Mouse (Mus musculus): Measurements from ENCODE around the gene Chpt1. TPM values are rescaled to one million over a fixed set of nuclear protein-coding genes. Genes with fewer than 3 reads are reported as not detected.

Chpt1 gene
- total RNA-seq, 2 experiments from 2014 or later = 1.7 to 20.5 TPM

- no peak for ATAC-seq (replicated peaks; ENCODE audit: low FRiP score, poor library complexity, severe bottlenecking)
Measured at GRCm38 (mm10) chr10:88412290-88412995, 91.4 kb downstream of the Chpt1 start.

- ATAC-seq (replicated peaks; ENCODE audit: low FRiP score, poor library complexity, severe bottlenecking) = no peak
Measured at GRCm38 (mm10) chr10:88409751-88410150, 94.1 kb downstream of the Chpt1 start.

GRCm38 (mm10) chr10:88407875-88408631, 95.8 kb downstream of the Chpt1 start:
- no peak for ATAC-seq (replicated peaks; ENCODE audit: low FRiP score, poor library complexity, severe bottlenecking)

DNA sequence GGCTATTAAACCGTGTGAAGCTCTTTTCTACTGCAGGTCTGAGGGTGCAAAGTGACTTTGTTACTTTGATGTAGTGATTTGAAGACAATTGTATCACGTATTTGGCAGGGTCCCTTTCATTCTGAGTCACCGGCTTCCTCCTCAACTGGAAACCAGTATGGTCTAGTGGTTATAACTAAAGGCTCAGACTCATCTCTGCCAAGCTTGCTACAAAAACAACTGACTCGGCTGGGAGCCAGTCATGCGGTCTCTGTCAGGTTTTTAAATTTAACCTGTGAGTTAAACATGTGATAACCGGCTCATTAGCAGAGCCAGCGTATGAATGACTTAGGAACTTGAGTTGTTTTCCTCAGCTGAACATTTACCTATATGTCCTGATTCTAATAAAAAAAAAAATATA, 98.1 kb downstream of the Chpt1 start:
- ATAC-seq (replicated peaks; ENCODE audit: low FRiP score, poor library complexity, severe bottlenecking) = no peak

DNA sequence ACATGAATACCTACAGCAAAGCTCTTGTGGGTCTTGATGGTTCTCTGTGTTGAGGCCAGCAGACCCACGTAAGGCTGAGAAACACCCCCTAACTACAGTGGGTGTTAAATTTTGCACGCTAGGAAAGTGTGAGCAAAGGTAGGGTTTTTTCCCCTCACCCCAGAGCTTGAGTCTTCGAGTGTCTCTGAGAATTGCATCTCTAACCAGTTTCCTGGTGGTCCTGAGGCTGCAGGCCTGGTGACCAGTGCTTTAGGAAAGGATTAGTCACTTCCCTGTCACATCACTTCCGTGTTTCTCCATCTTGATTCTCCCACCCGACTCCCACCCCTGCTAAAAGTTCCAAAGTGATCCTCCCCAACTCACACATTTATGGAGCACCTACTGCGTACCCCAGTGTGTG, 99.7 kb downstream of the Chpt1 start:
- no peak for ATAC-seq (replicated peaks; ENCODE audit: low FRiP score, poor library complexity, severe bottlenecking)

DNA sequence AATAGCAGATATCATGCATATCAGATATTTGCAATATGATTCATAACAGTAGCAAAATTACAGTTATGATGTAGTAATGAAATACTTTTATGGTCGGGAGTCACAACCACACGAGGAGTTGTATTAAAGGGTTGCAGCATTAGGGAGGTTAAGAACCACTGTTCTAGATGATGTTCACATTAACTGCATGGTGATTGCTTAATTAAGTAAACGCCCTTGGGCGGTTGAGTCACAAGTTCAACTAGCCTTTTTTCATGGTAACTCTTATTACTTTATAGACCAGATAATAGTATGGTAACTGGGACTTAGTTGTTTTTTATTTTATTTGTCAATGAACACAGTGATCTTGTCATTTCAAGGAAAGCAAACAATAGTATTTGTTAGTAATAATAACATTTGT, 100.9 kb downstream of the Chpt1 start:
- ATAC-seq (replicated peaks; ENCODE audit: low FRiP score, poor library complexity, severe bottlenecking) = no peak

Other genes with a start within 250 kb of the Chpt1 start
- gene Dram1, start 125.0 kb downstream of the Chpt1 start, total RNA-seq (2015; ENCODE audit: low replicate concordance) = 8.3 and 10.9 TPM in 2 replicates
- gene Dram1, start 125.0 kb downstream of the Chpt1 start, total RNA-seq (2017; ENCODE audit: low replicate concordance) = 4.1 and 5.9 TPM in 2 replicates
- 10.1 TPM in 2 replicates for gene Gnptab, start 124.9 kb downstream of the Chpt1 start, total RNA-seq (2015; ENCODE audit: low replicate concordance)
- gene Gnptab, start 124.9 kb downstream of the Chpt1 start, total RNA-seq (2017; ENCODE audit: low replicate concordance) = 5.9 and 11.0 TPM in 2 replicates
- not detected in 2 replicates for gene Sycp3, start 44.5 kb downstream of the Chpt1 start, total RNA-seq (2015; ENCODE audit: low replicate concordance)
- not detected in 2 replicates for gene Sycp3, start 44.5 kb downstream of the Chpt1 start, total RNA-seq (2017; ENCODE audit: low replicate concordance)
- gene Mybpc1, start 101.1 kb upstream of the Chpt1 start, total RNA-seq (2015; ENCODE audit: low replicate concordance) = not detected in 2 replicates
- gene Mybpc1, start 101.1 kb upstream of the Chpt1 start, total RNA-seq (2017; ENCODE audit: low replicate concordance) = not detected in 2 replicates
- 8.8 and 17.7 TPM in 2 replicates for gene Spic, start 180.9 kb upstream of the Chpt1 start, total RNA-seq (2015; ENCODE audit: low replicate concordance)
- gene Spic, start 180.9 kb upstream of the Chpt1 start, total RNA-seq (2017; ENCODE audit: low replicate concordance) = 9.1 and 17.9 TPM in 2 replicates
- 19.3 and 24.9 TPM in 2 replicates for gene Arl1, start 226.8 kb upstream of the Chpt1 start, total RNA-seq (2015; ENCODE audit: low replicate concordance)
- gene Arl1, start 226.8 kb upstream of the Chpt1 start, total RNA-seq (2017; ENCODE audit: low replicate concordance) = 11.6 and 16.9 TPM in 2 replicates